Mouse (Mus musculus): ENCODE data around the gene Med25. TPM values are rescaled to one million over a fixed set of nuclear protein-coding genes. Genes with fewer than 3 reads are reported as not detected.
A peak's percentile ranks its signal among the peaks of the same experiment; 100 is the strongest.

Med25 gene
- polyA plus RNA-seq, 1 experiment from 2014 or later = 64.4 TPM

GRCm38 (mm10) chr7:44864595-44865542, 27.6 kb downstream of the Med25 start:
- DNase-seq (ENCODE audit: low spot score) = peak; percentile 41
- TF ChIP-seq EP300 (optimal IDR thresholded peaks at IDR 0.05) (no peak), CTCF (IDR thresholded peaks at IDR 0.05; ENCODE audit: low read depth) (0 out of 2 replicates have a peak, but pooled peaks have one; percentile 2)
- WGBS = 74% methylated on average over 24 of the region's 24 CpGs
- Histone ChIP-seq H3K27ac (replicated peaks) (peak overlapping the region; percentile 100), H3K36me3 (ENCODE audit: control insufficient read depth, insufficient read depth, low read length) (peaks cover 27% of the 10 kb centered on the region), H3K4me3 (ENCODE audit: low read depth, low read length) (no peak overlapping the region), H3K4me2 (replicated peaks; ENCODE audit: low read depth) (no peak overlapping the region), H3K27me3 (ENCODE audit: control insufficient read depth, insufficient read depth, low read length) (no peaks in the 10 kb centered on the region), H3K9ac (ENCODE audit: low read length) (no peak overlapping the region), H3K9me3 (ENCODE audit: control insufficient read depth, low read length) (no peaks in the 10 kb centered on the region), H3K4me1 (replicated peaks; ENCODE audit: control insufficient read depth, insufficient read depth) (peaks cover 23% of the 10 kb centered on the region)
- no peak for ATAC-seq (ENCODE audit: low FRiP score, low TSS enrichment)

- H3K27ac ChIP-seq (replicated peaks) = no peak overlapping the region
- no peak for ATAC-seq (ENCODE audit: low FRiP score, low TSS enrichment)
- TF ChIP-seq CTCF (IDR thresholded peaks at IDR 0.05; ENCODE audit: low read depth) = no peak
- TF ChIP-seq EP300 (optimal IDR thresholded peaks at IDR 0.05) = no peak
- peaks cover 23% of the 10 kb centered on the region for H3K4me1 ChIP-seq (replicated peaks; ENCODE audit: control insufficient read depth, insufficient read depth)
- H3K4me3 ChIP-seq (ENCODE audit: low read depth, low read length) = no peak overlapping the region
- no peak overlapping the region for H3K4me2 ChIP-seq (replicated peaks; ENCODE audit: low read depth)
- WGBS = 82% methylated on average over 11 of the region's 11 CpGs
- no peak for DNase-seq (ENCODE audit: low spot score)
- no peak overlapping the region for H3K9ac ChIP-seq (ENCODE audit: low read length)
- H3K36me3 ChIP-seq (ENCODE audit: control insufficient read depth, insufficient read depth, low read length) = peaks cover 27% of the 10 kb centered on the region
- H3K27me3 ChIP-seq (ENCODE audit: control insufficient read depth, insufficient read depth, low read length) = no peaks in the 10 kb centered on the region
- no peaks in the 10 kb centered on the region for H3K9me3 ChIP-seq (ENCODE audit: control insufficient read depth, low read length)
Observed at GRCm38 (mm10) chr7:44863982-44864494, 28.5 kb downstream of the Med25 start.

GRCm38 (mm10) chr7:44863210-44863609, 29.3 kb downstream of the Med25 start:
- no peak overlapping the region for H3K9ac ChIP-seq (ENCODE audit: low read length)
- H3K4me2 ChIP-seq (replicated peaks; ENCODE audit: low read depth) = no peak overlapping the region
- WGBS = 83% methylated on average over 14 of the region's 14 CpGs
- TF ChIP-seq EP300 (optimal IDR thresholded peaks at IDR 0.05) = no peak
- TF ChIP-seq CTCF (IDR thresholded peaks at IDR 0.05; ENCODE audit: low read depth) = no peak
- H3K9me3 ChIP-seq (ENCODE audit: control insufficient read depth, low read length) = no peaks in the 10 kb centered on the region
- no peaks in the 10 kb centered on the region for H3K27me3 ChIP-seq (ENCODE audit: control insufficient read depth, insufficient read depth, low read length)
- H3K27ac ChIP-seq (replicated peaks) = no peak overlapping the region
- no peak overlapping the region for H3K4me3 ChIP-seq (ENCODE audit: low read depth, low read length)
- DNase-seq (ENCODE audit: low spot score) = no peak
- H3K4me1 ChIP-seq (replicated peaks; ENCODE audit: control insufficient read depth, insufficient read depth) = peaks cover 23% of the 10 kb centered on the region
- no peak for ATAC-seq (ENCODE audit: low FRiP score, low TSS enrichment)
- peaks cover 27% of the 10 kb centered on the region for H3K36me3 ChIP-seq (ENCODE audit: control insufficient read depth, insufficient read depth, low read length)

GRCm38 (mm10) chr7:44862434-44862833, 30.1 kb downstream of the Med25 start:
- 69% methylated on average over 8 of the region's 8 CpGs for WGBS
- no peak for TF ChIP-seq EP300 (optimal IDR thresholded peaks at IDR 0.05)
- no peak for TF ChIP-seq CTCF (IDR thresholded peaks at IDR 0.05; ENCODE audit: low read depth)
- H3K36me3 ChIP-seq (ENCODE audit: control insufficient read depth, insufficient read depth, low read length) = peaks cover 27% of the 10 kb centered on the region

GRCm38 (mm10) chr7:44861429-44861816, 31.1 kb downstream of the Med25 start:
- H3K4me2 ChIP-seq (replicated peaks; ENCODE audit: low read depth) = no peak overlapping the region
- no peaks in the 10 kb centered on the region for H3K27me3 ChIP-seq (ENCODE audit: control insufficient read depth, insufficient read depth, low read length)
- peaks cover 10% of the 10 kb centered on the region for H3K4me1 ChIP-seq (replicated peaks; ENCODE audit: control insufficient read depth, insufficient read depth)
- no peak for ATAC-seq (ENCODE audit: low FRiP score, low TSS enrichment)
- TF ChIP-seq CTCF (IDR thresholded peaks at IDR 0.05; ENCODE audit: low read depth) (peak; percentile 16; the same call in 1 of the 2 replicates), EP300 (optimal IDR thresholded peaks at IDR 0.05) (no peak)
- 73% methylated on average over 14 of the region's 14 CpGs for WGBS
- H3K27ac ChIP-seq (replicated peaks) = peak overlapping the region; percentile 40
- peaks cover 27% of the 10 kb centered on the region for H3K36me3 ChIP-seq (ENCODE audit: control insufficient read depth, insufficient read depth, low read length)
- H3K4me3 ChIP-seq (ENCODE audit: low read depth, low read length) = no peak overlapping the region
- no peak for DNase-seq (ENCODE audit: low spot score)
- no peaks in the 10 kb centered on the region for H3K9me3 ChIP-seq (ENCODE audit: control insufficient read depth, low read length)
- no peak overlapping the region for H3K9ac ChIP-seq (ENCODE audit: low read length)

More at GRCm38 (mm10) chr7:44862434-44862833, 30.1 kb downstream of the Med25 start:
- no peak overlapping the region for H3K27ac ChIP-seq (replicated peaks)
- no peaks in the 10 kb centered on the region for H3K27me3 ChIP-seq (ENCODE audit: control insufficient read depth, insufficient read depth, low read length)
- no peak overlapping the region for H3K4me3 ChIP-seq (ENCODE audit: low read depth, low read length)
- H3K9ac ChIP-seq (ENCODE audit: low read length) = no peak overlapping the region
- ATAC-seq (ENCODE audit: low FRiP score, low TSS enrichment) = no peak
- H3K4me1 ChIP-seq (replicated peaks; ENCODE audit: control insufficient read depth, insufficient read depth) = peaks cover 19% of the 10 kb centered on the region
- no peak overlapping the region for H3K4me2 ChIP-seq (replicated peaks; ENCODE audit: low read depth)
- no peaks in the 10 kb centered on the region for H3K9me3 ChIP-seq (ENCODE audit: control insufficient read depth, low read length)
- no peak for DNase-seq (ENCODE audit: low spot score)
